22 mouse cellular contexts compared by ENCODE assay signal in the genomic region with DNA sequence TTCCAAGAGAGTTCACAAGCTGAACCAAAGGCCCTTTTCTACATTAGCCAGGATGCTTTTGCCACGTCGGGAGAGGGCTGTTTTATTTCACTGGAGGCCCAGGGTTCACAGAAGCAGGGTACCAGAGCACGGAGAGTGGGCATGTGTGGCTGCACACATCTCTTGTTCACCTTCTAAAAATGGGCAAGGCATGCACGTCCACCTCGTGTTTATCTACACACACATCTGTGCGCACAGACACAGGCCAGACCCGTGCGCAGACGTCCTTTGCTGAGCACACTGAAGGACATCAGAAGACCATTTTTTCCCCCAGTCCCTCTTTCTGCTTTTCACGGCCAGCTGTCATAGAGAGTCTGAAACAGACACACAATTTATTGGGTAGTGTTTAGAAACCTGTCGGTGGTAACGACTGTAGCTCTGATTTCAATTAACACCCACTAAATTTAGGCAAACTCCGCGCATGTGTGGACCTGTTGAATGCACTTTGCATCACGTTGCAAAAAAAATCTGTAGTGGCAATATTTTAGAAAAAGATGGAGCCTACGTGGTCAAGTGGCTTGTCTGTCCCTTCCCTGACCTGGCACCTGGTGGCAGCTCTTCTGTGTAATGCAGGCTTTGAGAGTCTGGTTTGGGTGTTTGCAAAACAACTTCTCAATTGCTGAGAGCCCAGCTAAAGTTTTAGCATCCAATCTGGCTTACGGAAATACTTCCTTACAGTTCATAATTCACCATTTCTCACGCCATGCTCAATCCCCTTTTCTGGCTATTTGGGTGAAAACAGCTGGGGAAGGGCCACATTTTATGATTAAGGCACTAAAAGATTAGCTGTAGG. TPM values are rescaled to one million over a fixed set of nuclear protein-coding genes. Genes with fewer than 3 reads are reported as not detected.
DNase-seq lines count a peak whose midpoint lies in the region; ATAC-seq and TF ChIP-seq lines count a peak whose summit lies in the region.
"Had no signal": no experiment of that assay in that cellular context is flagged by ENCODE, and none has a peak within 500 bp of the region (broad histone marks: within the 10 kb centered on the region; RNA-seq: fewer than 3 reads in every experiment).

No protein-coding gene starts in this region.

- H3K4me3 ChIP-seq in liver, postnatal 0 days (ENCODE audit: low read depth, low read length) = no peak overlapping the region
- H3K4me3 ChIP-seq in limb, embryonic 13.5 days = no peak overlapping the region
- no peak overlapping the region for H3K4me3 ChIP-seq in liver, embryonic 16.5 days (ENCODE audit: low read depth, low read length)
- H3K4me3 ChIP-seq: embryonic facial prominence, embryonic 15.5 days; heart, embryonic 13.5 days; hindbrain, embryonic 15.5 days; neural tube, embryonic 15.5 days had no signal

- no peak overlapping the region for H3K27ac ChIP-seq in liver, postnatal 0 days (ENCODE audit: low read depth)
- peak overlapping the region; percentile 55 for H3K27ac ChIP-seq in limb, embryonic 13.5 days
- H3K27ac ChIP-seq in liver, embryonic 16.5 days (ENCODE audit: low read length) = peak overlapping the region; percentile 14; the same call in 1 of the 2 replicates
- H3K27ac ChIP-seq: embryonic facial prominence, embryonic 15.5 days; heart, embryonic 13.5 days; hindbrain, embryonic 15.5 days; neural tube, embryonic 15.5 days had no signal

- H3K36me3 ChIP-seq in liver, postnatal 0 days (replicated peaks; ENCODE audit: insufficient read depth, low read length) = no peaks in the 10 kb centered on the region
- H3K36me3 ChIP-seq in limb, embryonic 13.5 days = no peaks in the 10 kb centered on the region
- H3K36me3 ChIP-seq in liver, embryonic 16.5 days (ENCODE audit: control insufficient read depth, insufficient read depth) = no peaks in the 10 kb centered on the region
- H3K36me3 ChIP-seq: embryonic facial prominence, embryonic 15.5 days; heart, embryonic 13.5 days; hindbrain, embryonic 15.5 days; neural tube, embryonic 15.5 days had no signal

- 67% methylated on average over 18 of the region's 18 CpGs for WGBS in liver, postnatal 0 days (ENCODE audit: insufficient replicate concordance)
- 15% methylated on average over 18 of the region's 18 CpGs for WGBS in limb, embryonic 13.5 days
- 52% methylated on average over 18 of the region's 18 CpGs for WGBS in liver, embryonic 16.5 days (ENCODE audit: insufficient replicate concordance)

- no peaks in the 10 kb centered on the region for H3K27me3 ChIP-seq in liver, postnatal 0 days (ENCODE audit: insufficient read depth, low read length)
- H3K27me3 ChIP-seq in limb, embryonic 13.5 days = peaks cover 29% of the 10 kb centered on the region
- H3K27me3 ChIP-seq in liver, embryonic 16.5 days (ENCODE audit: control insufficient read depth, insufficient read depth, low read depth, low read length) = no peaks in the 10 kb centered on the region
- H3K27me3 ChIP-seq: embryonic facial prominence, embryonic 15.5 days; hindbrain, embryonic 15.5 days; Patski had no signal

- peak; percentile 51 for DNase-seq in liver
- DNase-seq in liver, postnatal 0 days = no peak
- DNase-seq in forelimb bud, embryonic 11.5 days (ENCODE audit: low read depth, low spot score) = peak; percentile 84
- DNase-seq in frontal cortex, postnatal 25 days (ENCODE audit: low spot score in 2 of 2) = no peak
- DNase-seq in right cerebral cortex, postnatal 14 days = no peak
- DNase-seq in ovary, postnatal 14 days (ENCODE audit: low spot score) = no peak
- DNase-seq: adrenal gland, adult 8-10 months; cerebellum, adult 8-10 months; heart, postnatal 4 days; kidney, adult 9 months; kidney, postnatal 36 days; lung, adult 2 months; lung, postnatal 36 days; thymus, postnatal 25 days had no signal

- no peaks in the 10 kb centered on the region for H3K9me3 ChIP-seq in liver, postnatal 0 days (ENCODE audit: low read length)
- H3K9me3 ChIP-seq in limb, embryonic 13.5 days = no peaks in the 10 kb centered on the region
- no peaks in the 10 kb centered on the region for H3K9me3 ChIP-seq in liver, embryonic 16.5 days (replicated peaks; ENCODE audit: control insufficient read depth, low read length)
- H3K9me3 ChIP-seq: embryonic facial prominence, embryonic 15.5 days; heart, embryonic 13.5 days; hindbrain, embryonic 15.5 days; neural tube, embryonic 15.5 days had no signal

- TF ChIP-seq EP300 in liver, postnatal 0 days (IDR thresholded peaks at IDR 0.05; ENCODE audit: low read depth) = no peak

- no peak overlapping the region for H3K4me2 ChIP-seq in liver, postnatal 0 days (ENCODE audit: low read depth, low read length)
- peak overlapping the region; percentile 17; the same call in 1 of the 2 replicates for H3K4me2 ChIP-seq in limb, embryonic 13.5 days (replicated peaks)
- no peak overlapping the region for H3K4me2 ChIP-seq in liver, embryonic 16.5 days (ENCODE audit: low read depth, low read length)
- H3K4me2 ChIP-seq: embryonic facial prominence, embryonic 15.5 days; heart, embryonic 13.5 days; hindbrain, embryonic 15.5 days; neural tube, embryonic 15.5 days had no signal

- H3K9ac ChIP-seq in liver, postnatal 0 days (replicated peaks) = no peak overlapping the region
- no peak overlapping the region for H3K9ac ChIP-seq in limb, embryonic 13.5 days
- no peak overlapping the region for H3K9ac ChIP-seq in liver, embryonic 16.5 days (ENCODE audit: low read depth, low read length)
- H3K9ac ChIP-seq: embryonic facial prominence, embryonic 15.5 days; heart, embryonic 13.5 days; hindbrain, embryonic 15.5 days; neural tube, embryonic 15.5 days had no signal

- no peak for ATAC-seq in liver, postnatal 0 days
- no peak for ATAC-seq in limb, embryonic 13.5 days (ENCODE audit: low FRiP score, low read depth)
- peak; percentile 84 for ATAC-seq in liver, embryonic 16.5 days (ENCODE audit: low read depth)
- ATAC-seq: midbrain, embryonic 16.5 days; Patski had no signal

- H3K4me1 ChIP-seq in liver, postnatal 0 days (ENCODE audit: insufficient read depth) = no peaks in the 10 kb centered on the region
- peaks cover 43% of the 10 kb centered on the region for H3K4me1 ChIP-seq in limb, embryonic 13.5 days
- H3K4me1 ChIP-seq in liver, embryonic 16.5 days (ENCODE audit: control insufficient read depth, low read depth, low read length) = peaks cover 19% of the 10 kb centered on the region

- no peak for TF ChIP-seq CTCF in liver, postnatal 0 days (IDR thresholded peaks at IDR 0.05; ENCODE audit: low read depth)

RNA-seq across cellular contexts. Expression of a gene that starts 28.8 kb away (rescaled TPM):
- polyA plus RNA-seq in liver, postnatal 0 days (2015; fragmentation: Nextera tagmentation; extraction: Ambion mirVana) = 0.15 and 0.28 TPM in 2 replicates
- polyA plus RNA-seq in limb, embryonic 13.5 days (2015; fragmentation: Nextera tagmentation; extraction: Ambion mirVana) = 0.36 and 0.38 TPM in 2 replicates
- 0.46 TPM in 2 replicates for polyA plus RNA-seq in liver, embryonic 16.5 days (2015; fragmentation: Nextera tagmentation; extraction: Ambion mirVana)
- polyA plus RNA-seq: midbrain, embryonic 16.5 days had no signal

RNA-seq across cellular contexts. Expression of a gene that starts 58.9 kb away (rescaled TPM):
- 0.99 and 1.1 TPM in 2 replicates for polyA plus RNA-seq in liver, postnatal 0 days (2015; fragmentation: Nextera tagmentation; extraction: Ambion mirVana)
- polyA plus RNA-seq in limb, embryonic 13.5 days (2015; fragmentation: Nextera tagmentation; extraction: Ambion mirVana) = 25.8 and 26.2 TPM in 2 replicates
- polyA plus RNA-seq in liver, embryonic 16.5 days (2015; fragmentation: Nextera tagmentation; extraction: Ambion mirVana) = 0.49 and 0.61 TPM in 2 replicates

Comparison
In these comparisons a context has a peak if more than half of its experiments do, and no peak if none do; other contexts are left out.
1. DNase-seq: peak in liver (single experiment) and forelimb bud, embryonic 11.5 days (single experiment); none in liver, postnatal 0 days (single experiment), frontal cortex, postnatal 25 days (0 of 2), right cerebral cortex, postnatal 14 days (single experiment) and ovary, postnatal 14 days (single experiment).
2. RNA of a gene that starts 58.9 kb away (polyA plus RNA-seq): 25.8 to 26.2 TPM in limb, embryonic 13.5 days; 0.99 to 1.1 TPM in liver, postnatal 0 days and 0.49 to 0.61 TPM in liver, embryonic 16.5 days; every median in the first group is over 10 times any median in the second.